Mouse (Mus musculus) intestine, postnatal 0 days (tissue): ENCODE measurements at regions not wholly inside any gene's neighbourhood (a gene's known extent, or its start where the extent isn't known, plus 50 kb on each side); places are given as distances from the start of the nearest gene placed in this dataset.

Source experiments
- ATAC-seq: fragments of 200-750 bp; cut with Nextera tagmentation; 2 replicates; pipeline ENCODE4 v1.8.0; 2017; ENCODE audit warnings: mild to moderate bottlenecking, moderate TSS enrichment, moderate library complexity
- H3K27ac ChIP-seq: fragments of 300-500 bp; sonication (generic); 2 replicates; pipeline ENCODE4 v1.5.1; 2014; ENCODE audit warnings: mild to moderate bottlenecking, low read depth, low read length, moderate library complexity
- H3K27me3 ChIP-seq: fragments of 300-500 bp; sonication (generic); replicated peaks from 2 replicates; pipeline ENCODE4 v1.6.1; 2014; ENCODE audit warnings: low read length, mixed read lengths; ENCODE audit not compliant: control insufficient read depth, insufficient read depth
- H3K36me3 ChIP-seq: fragments of 300-500 bp; sonication (generic); 2 replicates; pipeline ENCODE4 v1.6.1; 2014; ENCODE audit warnings: mild to moderate bottlenecking, moderate library complexity; ENCODE audit not compliant: control insufficient read depth, insufficient read depth
- H3K4me1 ChIP-seq: fragments of 300-500 bp; sonication (generic); replicated peaks from 2 replicates; pipeline ENCODE4 v1.6.1; 2014; ENCODE audit warnings: antibody characterized with exemption, low read length, mixed read lengths; ENCODE audit not compliant: control insufficient read depth, insufficient read depth
- H3K4me2 ChIP-seq: fragments of 300-500 bp; sonication (generic); replicated peaks from 2 replicates; pipeline ENCODE4 v1.6.1; 2014; ENCODE audit warnings: low read depth, mild to moderate bottlenecking, moderate library complexity
- H3K4me3 ChIP-seq: fragments of 300-500 bp; sonication (generic); 2 replicates; pipeline ENCODE4 v1.5.1; 2014; ENCODE audit warnings: low read depth, low read length
- H3K9ac ChIP-seq: fragments of 300-500 bp; sonication (generic); 2 replicates; pipeline ENCODE4 v1.6.1; 2014; ENCODE audit warnings: mild to moderate bottlenecking, low read depth, low read length
- H3K9me3 ChIP-seq: fragments of 300-500 bp; sonication (generic); 2 replicates; pipeline ENCODE4 v1.6.1; 2016; ENCODE audit warnings: mixed run types; ENCODE audit not compliant: control insufficient read depth
- CTCF ChIP-seq: sonication (generic); IDR thresholded peaks from 2 replicates; pipeline ENCODE4 v1.5.1; 2016; ENCODE audit warnings: low read depth, mild to moderate bottlenecking, control low read depth, antibody characterized with exemption, moderate library complexity
- WGBS: fragments of 180-500 bp; shearing (Covaris S2); extraction: QIAGEN DNeasy Blood & Tissue Kit; methylation state at CpG from one replicate; pipeline ENCODE4 v1.1.7; 2014; 5-methylcytosine and 5-hydroxymethylcytosine counted together

GRCm38 (mm10) chr6:103405961-103406360 lies 104.4 kb upstream of the Chl1 start:
- no peak overlapping the region for H3K4me2 ChIP-seq
- no peak for TF ChIP-seq CTCF
- H3K4me3 ChIP-seq: no peak overlapping the region
- ATAC-seq: no peak
- H3K27me3 ChIP-seq: no peaks in the 10 kb centered on the region
- H3K4me1 ChIP-seq: no peaks in the 10 kb centered on the region
- no peaks in the 10 kb centered on the region for H3K36me3 ChIP-seq
- H3K27ac ChIP-seq: no peak overlapping the region
- no peak overlapping the region for H3K9ac ChIP-seq
- H3K9me3 ChIP-seq: no peaks in the 10 kb centered on the region

- Histone ChIP-seq H3K4me2 (no peak overlapping the region), H3K4me3 (no peak overlapping the region), H3K9me3 (no peaks in the 10 kb centered on the region), H3K27me3 (no peaks in the 10 kb centered on the region), H3K9ac (no peak overlapping the region), H3K4me1 (no peaks in the 10 kb centered on the region), H3K36me3 (no peaks in the 10 kb centered on the region), H3K27ac (no peak overlapping the region)
- no peak for ATAC-seq
- 83% methylated on average over 2 of the region's 2 CpGs for WGBS
- no peak for TF ChIP-seq CTCF
Measured at GRCm38 (mm10) chr6:103414888-103415287, 95.5 kb upstream of the Chl1 start.

GRCm38 (mm10) chr6:103421013-103421933 lies 89.1 kb upstream of the Chl1 start:
- H3K4me1 ChIP-seq: no peaks in the 10 kb centered on the region
- no peak for TF ChIP-seq CTCF
- H3K27me3 ChIP-seq: no peaks in the 10 kb centered on the region
- H3K4me2 ChIP-seq: no peak overlapping the region
- H3K27ac ChIP-seq: no peak overlapping the region
- WGBS: 53% methylated on average over 1 of the region's 1 CpGs
- no peak overlapping the region for H3K9ac ChIP-seq
- H3K36me3 ChIP-seq: no peaks in the 10 kb centered on the region
- ATAC-seq: no peak
- no peaks in the 10 kb centered on the region for H3K9me3 ChIP-seq
- H3K4me3 ChIP-seq: no peak overlapping the region

- H3K9ac ChIP-seq: no peak overlapping the region
- 58% methylated on average over 5 of the region's 5 CpGs for WGBS
- no peak overlapping the region for H3K27ac ChIP-seq
- no peaks in the 10 kb centered on the region for H3K9me3 ChIP-seq
- H3K36me3 ChIP-seq: no peaks in the 10 kb centered on the region
- H3K4me2 ChIP-seq: no peak overlapping the region
- H3K4me3 ChIP-seq: no peak overlapping the region
- no peak for TF ChIP-seq CTCF
- ATAC-seq: no peak
- H3K4me1 ChIP-seq: no peaks in the 10 kb centered on the region
- H3K27me3 ChIP-seq: no peaks in the 10 kb centered on the region
Measured at GRCm38 (mm10) chr6:103430933-103431594, 79.3 kb upstream of the Chl1 start.

GRCm38 (mm10) chr6:103431595-103431957 lies 78.8 kb upstream of the Chl1 start:
- no peaks in the 10 kb centered on the region for H3K27me3 ChIP-seq
- no peak for TF ChIP-seq CTCF
- 75% methylated on average over 5 of the region's 5 CpGs for WGBS
- H3K9ac ChIP-seq: no peak overlapping the region
- no peak for ATAC-seq
- no peaks in the 10 kb centered on the region for H3K4me1 ChIP-seq
- no peaks in the 10 kb centered on the region for H3K36me3 ChIP-seq
- H3K4me2 ChIP-seq: no peak overlapping the region
- H3K27ac ChIP-seq: no peak overlapping the region
- no peaks in the 10 kb centered on the region for H3K9me3 ChIP-seq
- no peak overlapping the region for H3K4me3 ChIP-seq
